In the genomic region with DNA sequence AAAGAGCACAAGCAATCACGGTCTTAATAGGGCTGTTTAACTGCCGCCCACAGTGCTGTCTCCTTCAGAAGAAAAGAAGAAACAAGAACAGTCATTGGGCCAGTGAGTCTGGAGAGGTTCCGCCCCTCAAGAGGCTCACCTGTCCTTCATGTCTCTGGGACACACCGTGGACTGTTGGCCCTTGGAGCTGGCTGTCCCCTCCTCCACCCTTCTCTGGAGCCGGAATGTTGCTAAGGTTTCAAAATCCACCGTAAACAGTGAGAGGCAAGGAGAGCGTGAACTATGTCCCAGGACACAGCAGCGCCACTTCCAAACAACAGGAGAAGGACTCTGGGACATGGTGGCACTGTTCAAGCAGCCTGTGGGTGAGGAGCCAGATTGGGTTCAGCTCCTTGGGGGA, we compare ENCODE assay signal across 19 mouse cellular contexts. TPM values are rescaled to one million over a fixed set of nuclear protein-coding genes. Genes with fewer than 3 reads are reported as not detected.
DNase-seq lines count a peak whose midpoint lies in the region; ATAC-seq and TF ChIP-seq lines count a peak whose summit lies in the region.
"Had no signal": no experiment of that assay in that cellular context is flagged by ENCODE, and none has a peak within 500 bp of the region (broad histone marks: within the 10 kb centered on the region; RNA-seq: fewer than 3 reads in every experiment).

No protein-coding gene starts in this region.

- peak; percentile 37; the same call in 1 of the 2 replicates for TF ChIP-seq POLR2A in heart, adult 2 months (IDR thresholded peaks at IDR 0.05; ENCODE audit: insufficient read depth, low read depth, low read length)

- intact Hi-C loops in heart, adult 2 months (cut with DNase I): no loop called here

- TF ChIP-seq CTCF in heart, adult 2 months (IDR thresholded peaks at IDR 0.05): no peak
- no peak for TF ChIP-seq CTCF in liver, postnatal 0 days (IDR thresholded peaks at IDR 0.05; ENCODE audit: low read depth)

- peak overlapping the region; percentile 81 for H3K27ac ChIP-seq in heart, adult 2 months
- no peak overlapping the region for H3K27ac ChIP-seq in heart, embryonic 11.5 days (ENCODE audit: low read depth, low read length)
- H3K27ac ChIP-seq in liver, postnatal 0 days (ENCODE audit: low read depth): peak overlapping the region; percentile 80
- no peak overlapping the region for H3K27ac ChIP-seq in stomach, embryonic 14.5 days (ENCODE audit: low read length)
- H3K27ac ChIP-seq: hindbrain, embryonic 12.5 days; limb, embryonic 12.5 days; midbrain, embryonic 10.5 days; neural tube, embryonic 12.5 days had no signal

- 58% methylated on average over 8 of the region's 8 CpGs for WGBS in heart, adult 2 months
- WGBS in heart, embryonic 11.5 days (ENCODE audit: insufficient replicate concordance): 71% methylated on average over 8 of the region's 8 CpGs
- WGBS in liver, postnatal 0 days (ENCODE audit: insufficient replicate concordance): 65% methylated on average over 8 of the region's 8 CpGs
- WGBS in stomach, embryonic 14.5 days: 65% methylated on average over 8 of the region's 8 CpGs

- no peak overlapping the region for H3K4me3 ChIP-seq in heart, adult 2 months
- no peak overlapping the region for H3K4me3 ChIP-seq in heart, embryonic 11.5 days (ENCODE audit: low read depth, low read length)
- no peak overlapping the region for H3K4me3 ChIP-seq in liver, postnatal 0 days (ENCODE audit: low read depth, low read length)
- H3K4me3 ChIP-seq in stomach, embryonic 14.5 days (ENCODE audit: low read depth, low read length): no peak overlapping the region
- H3K4me3 ChIP-seq: hindbrain, embryonic 12.5 days; limb, embryonic 12.5 days; midbrain, embryonic 10.5 days; neural tube, embryonic 12.5 days had no signal

- DNase-seq in heart, adult 2 months: peak in 1 of 2 experiments; percentile 70
- peak; percentile 51 for DNase-seq in heart, postnatal 4 days
- DNase-seq in liver, postnatal 0 days: peak; percentile 56
- no peak for DNase-seq in cerebellum, postnatal 4 days (ENCODE audit: low spot score in 2 of 2)
- DNase-seq in thymus, postnatal 0 days (ENCODE audit: low spot score): no peak
- DNase-seq in MN1 (ENCODE audit: low spot score): no peak
- DNase-seq: adrenal gland, adult 8-10 months; B cell, adult 2 months; layer of hippocampus, adult 9-11 months; right cerebral cortex, adult 18-20 months had no signal

- ATAC-seq in heart, embryonic 11.5 days (replicated peaks; ENCODE audit: insufficient number of reproducible peaks, low FRiP score, low TSS enrichment): no peak
- ATAC-seq in liver, postnatal 0 days: peak; percentile 97
- ATAC-seq in stomach, embryonic 14.5 days (ENCODE audit: insufficient number of reproducible peaks, insufficient read depth, low FRiP score, low read depth): 0 out of 2 replicates have a peak, but pooled peaks have one; percentile 25

- no peaks in the 10 kb centered on the region for H3K36me3 ChIP-seq in heart, adult 2 months (ENCODE audit: control insufficient read depth, insufficient read depth, low read length)
- H3K36me3 ChIP-seq in heart, embryonic 11.5 days (ENCODE audit: control insufficient read depth, insufficient read depth, low read length): no peaks in the 10 kb centered on the region
- no peaks in the 10 kb centered on the region for H3K36me3 ChIP-seq in liver, postnatal 0 days (replicated peaks; ENCODE audit: insufficient read depth, low read length)
- no peaks in the 10 kb centered on the region for H3K36me3 ChIP-seq in stomach, embryonic 14.5 days (ENCODE audit: control insufficient read depth, insufficient read depth, low read length)
- H3K36me3 ChIP-seq: hindbrain, embryonic 12.5 days; limb, embryonic 12.5 days; midbrain, embryonic 10.5 days; neural tube, embryonic 12.5 days had no signal

- H3K27me3 ChIP-seq in heart, adult 2 months (ENCODE audit: control insufficient read depth, insufficient read depth, low read length): no peaks in the 10 kb centered on the region
- H3K27me3 ChIP-seq in heart, embryonic 11.5 days (ENCODE audit: control insufficient read depth, insufficient read depth, low read length): no peaks in the 10 kb centered on the region
- no peaks in the 10 kb centered on the region for H3K27me3 ChIP-seq in liver, postnatal 0 days (ENCODE audit: insufficient read depth, low read length)
- no peaks in the 10 kb centered on the region for H3K27me3 ChIP-seq in stomach, embryonic 14.5 days (ENCODE audit: control insufficient read depth, insufficient read depth, low read length)
- H3K27me3 ChIP-seq: hindbrain, embryonic 12.5 days; neural tube, embryonic 12.5 days had no signal

- H3K79me2 ChIP-seq in heart, adult 2 months (replicated peaks; ENCODE audit: control insufficient read depth, insufficient read depth, low read length): no peaks in the 10 kb centered on the region

- H3K4me2 ChIP-seq in heart, embryonic 11.5 days: no peak overlapping the region
- H3K4me2 ChIP-seq in liver, postnatal 0 days (ENCODE audit: low read depth, low read length): 0 out of 2 replicates have a peak overlapping the region, but pooled peaks have one; percentile 18
- no peak overlapping the region for H3K4me2 ChIP-seq in stomach, embryonic 14.5 days (replicated peaks; ENCODE audit: low read depth, low read length)
- H3K4me2 ChIP-seq: hindbrain, embryonic 12.5 days; limb, embryonic 12.5 days; neural tube, embryonic 12.5 days had no signal

- no peak overlapping the region for H3K9ac ChIP-seq in heart, adult 2 months (ENCODE audit: low read depth, low read length)
- no peak overlapping the region for H3K9ac ChIP-seq in heart, embryonic 11.5 days (ENCODE audit: low read depth, low read length)
- no peak overlapping the region for H3K9ac ChIP-seq in liver, postnatal 0 days (replicated peaks)
- H3K9ac ChIP-seq in stomach, embryonic 14.5 days (replicated peaks; ENCODE audit: low read depth, low read length): no peak overlapping the region
- H3K9ac ChIP-seq: hindbrain, embryonic 12.5 days; limb, embryonic 12.5 days; neural tube, embryonic 12.5 days had no signal

- H3K4me1 ChIP-seq in heart, adult 2 months (ENCODE audit: control insufficient read depth, insufficient read depth, low read length): no peaks in the 10 kb centered on the region
- H3K4me1 ChIP-seq in heart, embryonic 11.5 days (ENCODE audit: control insufficient read depth, insufficient read depth, low read length): no peaks in the 10 kb centered on the region
- H3K4me1 ChIP-seq in liver, postnatal 0 days (ENCODE audit: insufficient read depth): no peaks in the 10 kb centered on the region
- H3K4me1 ChIP-seq in stomach, embryonic 14.5 days (ENCODE audit: control insufficient read depth, insufficient read depth, low read length): peaks cover 8% of the 10 kb centered on the region; the same call in 1 of the 2 replicates
- H3K4me1 ChIP-seq: limb, embryonic 12.5 days; midbrain, embryonic 10.5 days; neural tube, embryonic 12.5 days had no signal

- TF ChIP-seq EP300 in heart, adult 2 months (IDR thresholded peaks at IDR 0.05; ENCODE audit: insufficient read depth, low read depth, low read length): peak; percentile 83
- TF ChIP-seq EP300 in liver, postnatal 0 days (IDR thresholded peaks at IDR 0.05; ENCODE audit: low read depth): no peak; the same call in 1 of the 2 replicates

- no peaks in the 10 kb centered on the region for H3K9me3 ChIP-seq in heart, embryonic 11.5 days (replicated peaks; ENCODE audit: control insufficient read depth, low read length)
- no peaks in the 10 kb centered on the region for H3K9me3 ChIP-seq in liver, postnatal 0 days (ENCODE audit: low read length)
- H3K9me3 ChIP-seq in stomach, embryonic 14.5 days (ENCODE audit: control insufficient read depth, low read depth, low read length): no peaks in the 10 kb centered on the region
- H3K9me3 ChIP-seq: hindbrain, embryonic 12.5 days; limb, embryonic 12.5 days had no signal

RNA-seq across cellular contexts. Expression of a gene that starts 13.0 kb away (rescaled TPM):
- 10 to 100 TPM; 79.4 to 96.6 TPM for total RNA-seq in heart, adult 2 months (2021)
- polyA plus RNA-seq in heart, adult 2 months (2012; rRNA removed): 23.1 and 24.8 TPM in 2 replicates
- polyA plus RNA-seq in heart, embryonic 11.5 days (2014; fragmentation: Nextera tagmentation; extraction: Ambion mirVana): 0.31 and 0.56 TPM in 2 replicates
- 10 to 100 TPM; 11.8 to 14.3 TPM for total RNA-seq in heart, postnatal 4 days (2021)
- polyA plus RNA-seq in liver, postnatal 0 days (2015; fragmentation: Nextera tagmentation; extraction: Ambion mirVana): 1.5 and 2.1 TPM in 2 replicates
- 14.0 and 15.8 TPM in 2 replicates for polyA plus RNA-seq in stomach, embryonic 14.5 days (2014; fragmentation: Nextera tagmentation; extraction: Ambion mirVana)
- 0.66 and 1.0 TPM in 2 replicates for polyA plus RNA-seq in thymus, postnatal 0 days (2015; fragmentation: Nextera tagmentation; extraction: Ambion mirVana)

RNA-seq across cellular contexts. Expression of a gene that starts 24.9 kb away (rescaled TPM):
- total RNA-seq in heart, adult 2 months (2021): not detected
- polyA plus RNA-seq in heart, adult 2 months (2012; rRNA removed): not detected in 2 replicates
- polyA plus RNA-seq in heart, embryonic 11.5 days (2014; fragmentation: Nextera tagmentation; extraction: Ambion mirVana): not detected in 2 replicates
- not detected for total RNA-seq in heart, postnatal 4 days (2021)
- polyA plus RNA-seq in liver, postnatal 0 days (2015; fragmentation: Nextera tagmentation; extraction: Ambion mirVana): not detected in 2 replicates
- not detected in 2 replicates for polyA plus RNA-seq in stomach, embryonic 14.5 days (2014; fragmentation: Nextera tagmentation; extraction: Ambion mirVana)
- not detected in 2 replicates for polyA plus RNA-seq in thymus, postnatal 0 days (2015; fragmentation: Nextera tagmentation; extraction: Ambion mirVana)
- total RNA-seq: adrenal gland, adult 8-10 months; MEL had no signal
- polyA plus RNA-seq: cortical plate, adult 2 months; frontal cortex, adult 2 months; hindbrain, embryonic 12.5 days; limb, embryonic 12.5 days; midbrain, embryonic 10.5 days; neural tube, embryonic 12.5 days had no signal

Comparison
In these comparisons a context has a peak if more than half of its experiments do, and no peak if none do; other contexts are left out.
1. H3K27ac ChIP-seq: peak in heart, adult 2 months (single experiment) and liver, postnatal 0 days (single experiment); none in heart, embryonic 11.5 days (single experiment) and stomach, embryonic 14.5 days (single experiment).
2. DNase-seq: peak in heart, postnatal 4 days (single experiment) and liver, postnatal 0 days (single experiment); none in cerebellum, postnatal 4 days (0 of 2), thymus, postnatal 0 days (single experiment) and MN1 (single experiment).